Mouse (Mus musculus): ENCODE results near the gene Abhd17a.

Gene Abhd17a

DNA sequence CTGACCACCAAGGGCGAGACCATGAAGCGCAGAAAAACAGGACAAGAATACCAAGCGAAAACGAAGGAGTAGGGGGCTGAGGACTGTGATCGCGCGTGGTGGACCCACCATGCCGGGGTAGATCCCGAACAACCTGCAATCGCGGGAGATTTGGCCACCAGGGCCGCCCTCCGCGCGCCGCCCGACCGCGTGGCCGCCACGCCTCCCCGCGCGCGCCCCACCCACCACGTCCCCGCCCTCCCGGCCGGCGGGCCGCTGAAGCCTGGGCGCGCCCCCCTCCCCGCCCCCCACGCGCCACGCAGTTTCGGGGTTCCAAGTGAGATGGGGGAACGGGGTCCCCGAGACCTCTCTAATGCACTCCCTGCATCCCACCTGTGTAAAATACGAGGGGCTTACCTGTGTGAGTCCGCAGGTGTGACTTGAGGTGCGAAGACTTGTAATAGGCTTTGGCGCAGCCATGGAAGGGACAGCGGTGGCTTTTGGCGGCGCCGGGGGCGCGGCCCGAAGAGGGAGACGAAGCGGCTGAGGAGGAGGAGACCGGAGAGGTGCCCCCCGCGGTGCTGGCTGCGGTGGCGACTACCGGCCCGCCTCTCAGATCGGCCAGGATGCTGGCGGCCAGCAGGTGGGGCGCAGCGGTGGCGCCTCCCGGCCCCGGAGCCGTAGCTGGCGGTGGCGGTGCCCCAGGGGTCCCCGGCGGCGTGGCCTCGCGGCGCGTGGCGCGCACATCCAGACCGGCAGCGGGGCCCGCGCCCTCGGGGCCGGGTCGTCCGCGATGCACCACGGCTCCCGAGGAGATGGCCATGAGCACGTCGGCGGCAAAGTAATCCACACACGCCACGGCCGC is 13.6 kb downstream of the Abhd17a start:
- peak; percentile 51 to 77 for DNase-seq

DNA sequence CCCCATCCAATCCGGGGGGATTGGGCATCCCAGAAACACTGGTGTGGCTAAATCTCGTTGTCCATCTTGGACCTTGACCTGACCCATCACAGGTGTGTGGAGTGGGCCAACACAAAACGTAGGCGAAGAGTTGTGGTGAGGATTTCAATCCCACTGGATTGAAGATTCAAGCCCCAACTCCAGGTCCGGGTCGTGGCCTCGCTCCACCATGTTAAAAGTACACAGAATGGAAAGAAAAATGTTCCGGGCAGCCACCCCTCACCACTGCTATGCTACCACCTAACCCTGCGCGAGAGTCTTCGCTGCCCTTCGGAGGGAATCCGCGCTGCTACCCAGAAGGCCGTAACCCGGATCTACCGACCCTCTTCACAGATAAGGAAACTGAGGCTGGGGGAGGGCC is 14.2 kb downstream of the Abhd17a start:
- no peak for DNase-seq

DNA sequence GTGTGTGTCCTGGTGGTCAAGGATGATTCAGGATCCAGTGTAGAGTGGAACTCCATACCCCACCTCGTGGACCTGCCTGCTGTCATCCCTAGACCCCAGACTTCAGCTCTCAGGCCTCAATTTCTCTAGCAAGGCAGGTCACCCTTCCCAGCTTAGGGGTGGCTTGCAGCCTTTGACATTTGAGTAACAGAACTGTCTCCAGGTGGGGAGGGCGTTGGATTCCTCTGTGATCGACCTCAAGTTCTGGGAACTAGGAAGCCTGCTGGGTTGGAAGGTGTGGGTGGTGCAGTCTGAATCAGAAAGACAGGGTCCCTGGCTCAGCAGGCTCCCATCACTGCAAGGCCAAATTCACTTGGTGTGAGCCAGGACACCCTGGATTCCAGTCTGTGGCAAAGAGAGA is 15.2 kb downstream of the Abhd17a start:
- no peak for DNase-seq

DNA sequence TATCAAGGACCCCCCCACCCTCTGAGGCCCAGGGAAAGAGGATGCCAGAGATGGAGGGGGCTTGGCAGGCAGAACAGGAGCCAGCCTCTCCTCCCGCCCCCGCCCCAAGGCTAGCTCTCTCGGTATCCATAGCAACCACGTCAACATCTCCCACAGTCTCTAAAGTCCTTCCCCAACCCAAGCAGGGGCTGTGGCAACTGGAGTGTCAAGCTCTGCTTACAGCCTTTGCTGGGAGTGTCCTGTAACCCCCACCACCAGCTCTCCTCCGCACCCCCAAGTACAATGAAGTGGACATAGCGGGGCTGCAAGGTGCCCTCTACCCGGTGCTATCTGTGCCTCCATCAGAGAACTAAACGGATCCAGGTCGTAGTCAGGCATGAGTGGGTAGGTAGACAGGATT is 16.2 kb downstream of the Abhd17a start:
- no peak for DNase-seq

DNA sequence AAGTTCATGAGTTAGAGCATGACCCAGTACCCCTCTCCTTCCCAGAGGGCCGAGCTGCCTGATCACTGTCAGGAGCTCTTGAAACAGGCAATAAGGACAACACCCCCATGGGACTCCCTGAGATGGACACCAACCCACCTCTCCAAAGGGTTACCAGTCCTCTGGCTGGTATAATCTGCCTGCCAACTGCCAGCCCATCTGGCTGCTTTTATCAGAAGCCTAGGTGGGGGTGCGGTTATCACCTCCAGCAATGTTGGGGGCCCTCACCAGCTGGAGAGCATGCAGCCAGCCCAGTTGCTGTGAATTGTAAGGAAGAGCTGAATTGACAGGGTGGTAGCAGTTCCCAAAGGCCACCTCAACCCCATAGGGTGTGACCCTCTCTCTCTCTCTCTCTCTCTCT is 17.7 kb downstream of the Abhd17a start:
- no peak for DNase-seq

DNA sequence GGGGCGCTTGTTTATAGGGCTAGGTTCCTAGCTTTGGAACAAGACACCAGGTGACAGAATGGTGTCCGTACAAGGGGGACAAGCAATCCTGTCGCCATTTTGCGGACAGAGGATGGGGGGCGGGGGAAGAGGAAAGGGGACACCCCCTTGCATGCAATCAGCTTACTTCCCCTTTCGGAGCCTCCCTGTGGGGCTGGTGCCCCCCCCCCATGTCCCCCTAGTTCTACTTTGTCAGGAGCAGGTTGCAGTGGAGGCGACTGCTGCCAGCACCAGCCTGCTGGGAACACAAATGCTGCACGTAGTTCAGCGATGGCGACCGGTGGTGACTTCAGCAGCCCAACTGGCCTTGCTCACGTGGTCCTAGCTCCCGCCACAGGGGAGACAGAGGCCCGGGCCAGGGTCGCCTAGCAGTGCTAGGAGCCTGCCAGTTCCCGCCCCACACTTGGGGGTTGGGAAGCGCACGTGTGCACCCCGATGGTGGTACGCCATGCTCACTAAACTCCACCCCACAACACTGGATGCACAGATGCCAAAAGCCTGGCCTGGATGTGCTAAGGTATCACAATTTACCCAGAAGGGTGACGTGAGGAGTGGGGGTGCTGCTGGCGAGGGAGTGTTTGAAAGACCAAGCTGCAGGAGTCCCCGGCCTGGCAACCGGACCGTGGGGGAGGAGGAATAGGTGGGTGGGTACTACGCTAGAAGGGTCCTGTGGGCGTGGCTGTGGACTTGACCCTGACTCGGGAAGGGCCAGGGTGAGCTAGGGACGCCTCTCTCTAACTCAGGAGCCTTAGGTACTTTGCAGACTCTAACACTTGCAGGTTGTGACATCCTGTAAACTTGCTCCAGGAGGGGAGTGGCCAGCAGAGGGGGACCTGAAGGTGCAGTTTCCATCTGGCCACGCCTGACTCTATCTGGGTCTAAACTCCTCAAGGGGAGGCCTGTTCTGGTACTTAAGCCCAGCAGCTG is 19.0 kb downstream of the Abhd17a start:
- no peak for DNase-seq

DNA sequence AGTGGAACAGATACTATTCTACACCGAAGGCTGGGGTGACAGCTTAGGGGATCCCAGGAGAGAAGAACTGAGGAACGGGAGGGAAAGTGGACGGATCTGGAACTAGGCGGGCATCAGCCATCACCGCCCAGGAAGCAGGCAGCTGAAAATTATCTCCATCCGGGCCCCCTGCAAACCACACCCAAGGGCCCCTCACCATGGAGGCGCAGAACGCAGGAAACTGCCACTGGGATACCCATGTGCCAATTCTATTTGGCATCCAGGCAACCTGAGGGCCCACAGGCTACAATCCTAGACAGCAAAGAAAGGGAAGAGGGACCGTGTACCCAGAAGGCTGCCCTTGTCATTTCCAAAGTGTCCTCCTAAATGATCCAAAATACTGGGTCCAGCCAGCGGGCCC is 19.7 kb downstream of the Abhd17a start:
- no peak for DNase-seq

DNA sequence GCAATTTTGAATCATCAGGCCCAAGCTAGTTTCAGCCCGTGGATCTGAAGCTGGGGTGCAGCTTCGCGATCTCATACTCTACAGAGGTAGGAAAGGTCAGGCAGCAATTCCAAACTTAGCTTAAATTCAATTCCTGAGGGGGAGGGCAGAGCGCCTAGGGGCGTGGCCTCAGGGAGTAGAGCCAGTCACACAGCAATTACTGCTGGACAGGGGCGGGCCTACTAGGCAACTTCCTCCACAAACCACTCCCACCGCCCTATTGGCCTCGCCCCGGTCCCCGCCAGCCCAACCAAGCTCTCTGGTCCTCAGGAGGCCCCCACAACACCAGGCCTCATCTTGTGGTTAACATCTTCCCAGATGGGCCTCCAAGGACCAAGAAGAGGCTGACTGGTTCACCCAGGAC is 20.5 kb downstream of the Abhd17a start:
- DNase-seq = peak; percentile 76 to 87

DNA sequence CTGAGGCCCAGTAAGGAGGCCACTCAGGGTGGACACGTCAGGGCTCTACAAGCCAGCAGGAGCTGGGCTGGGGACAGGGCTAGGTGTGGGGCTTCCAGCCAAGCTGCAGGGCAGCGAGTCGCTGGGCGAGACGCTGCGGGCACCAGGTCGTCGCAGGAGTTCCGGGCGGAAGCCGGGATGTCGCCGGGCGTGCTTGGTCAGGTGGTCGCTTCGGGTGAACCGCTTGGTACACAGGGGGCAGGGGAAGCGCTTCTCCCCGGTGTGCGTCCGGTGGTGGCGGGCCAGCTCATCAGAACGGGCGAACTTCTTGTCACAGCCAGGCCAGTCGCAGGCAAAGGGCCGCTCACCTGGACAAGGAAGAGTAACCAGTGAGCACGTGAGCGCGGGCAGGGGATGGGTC is 21.3 kb downstream of the Abhd17a start:
- DNase-seq = no peak

DNA sequence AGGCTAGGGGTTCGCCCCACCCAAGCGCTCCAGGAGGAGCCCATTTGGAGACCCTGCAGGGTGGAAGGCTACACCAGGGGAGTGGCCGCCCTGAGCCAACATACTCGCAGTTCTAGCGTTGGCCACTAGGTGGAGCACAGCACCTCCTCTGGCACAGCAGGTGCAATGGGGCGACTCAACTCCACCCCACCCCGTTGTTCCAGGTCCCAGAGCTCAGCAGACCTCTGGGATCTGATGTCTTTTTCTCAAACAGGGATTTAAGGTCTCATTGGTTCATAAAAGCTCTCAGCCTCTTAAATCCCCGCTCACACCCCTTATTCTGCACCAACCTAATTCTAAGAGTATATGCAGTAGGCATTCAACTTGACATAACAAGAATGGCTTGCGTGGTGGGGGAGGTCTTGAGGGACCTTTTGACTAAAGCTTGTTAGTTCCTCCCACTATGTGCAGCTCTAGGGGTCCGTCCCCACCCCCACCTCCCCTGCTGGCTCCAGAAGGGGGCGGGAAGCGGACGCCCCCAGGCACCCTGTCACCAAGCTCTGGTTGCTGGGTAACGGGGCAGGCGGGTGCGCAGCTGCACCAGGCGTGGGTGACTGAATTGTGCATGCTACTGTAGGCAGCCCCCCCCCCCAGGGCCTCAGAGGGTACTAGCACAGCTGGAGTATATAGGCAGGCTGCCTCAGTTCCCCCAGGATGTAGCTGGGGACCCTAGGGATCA is 23.6 kb downstream of the Abhd17a start:
- DNase-seq = peak; percentile 85 to 93

DNA sequence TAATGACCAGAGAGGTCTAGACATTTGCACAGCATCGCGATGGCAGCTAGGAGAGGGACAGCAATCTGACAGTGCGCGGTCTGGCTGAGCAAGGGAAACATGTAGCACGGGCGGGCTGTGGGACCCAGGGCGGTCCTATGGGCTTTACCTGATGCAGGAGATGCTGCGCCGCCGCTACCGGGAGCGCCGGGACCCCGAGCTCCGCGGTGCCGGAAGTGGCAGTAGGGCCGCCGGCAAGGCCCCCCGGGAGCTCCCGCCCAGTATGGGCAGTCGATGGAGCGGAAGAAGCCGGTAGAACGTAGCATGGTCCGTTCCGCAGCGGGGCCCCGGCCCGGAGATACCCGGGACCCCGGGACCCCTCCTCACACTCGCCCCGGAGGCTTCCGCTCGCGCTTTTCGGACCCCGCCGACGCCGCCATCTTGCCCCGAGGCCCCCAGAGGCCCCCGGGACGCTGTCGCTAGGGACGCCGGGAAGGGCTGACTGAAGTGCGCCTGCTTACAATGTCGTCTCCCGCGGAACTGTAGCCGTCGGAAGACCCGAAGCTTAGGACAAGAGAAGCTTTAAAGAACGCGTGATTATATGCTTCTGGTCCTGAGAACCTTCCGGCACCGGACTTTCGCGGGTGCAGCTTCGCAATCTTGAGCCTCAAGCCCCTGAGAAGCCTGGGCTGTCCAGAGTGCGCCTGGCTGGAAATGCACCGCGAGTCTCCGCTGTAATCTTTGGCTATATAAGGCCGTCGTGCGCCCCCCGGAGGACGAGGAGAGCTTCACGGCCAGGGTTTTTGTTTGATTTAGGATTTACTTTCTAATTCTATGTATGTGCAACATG is 28.8 kb downstream of the Abhd17a start, which contains the start of gene Rexo1:
TSS of gene Rexo1 (minus strand) at position 445 of the 829 bp plus-strand sequence.
- peak; percentile 96 to 97 for DNase-seq

DNA sequence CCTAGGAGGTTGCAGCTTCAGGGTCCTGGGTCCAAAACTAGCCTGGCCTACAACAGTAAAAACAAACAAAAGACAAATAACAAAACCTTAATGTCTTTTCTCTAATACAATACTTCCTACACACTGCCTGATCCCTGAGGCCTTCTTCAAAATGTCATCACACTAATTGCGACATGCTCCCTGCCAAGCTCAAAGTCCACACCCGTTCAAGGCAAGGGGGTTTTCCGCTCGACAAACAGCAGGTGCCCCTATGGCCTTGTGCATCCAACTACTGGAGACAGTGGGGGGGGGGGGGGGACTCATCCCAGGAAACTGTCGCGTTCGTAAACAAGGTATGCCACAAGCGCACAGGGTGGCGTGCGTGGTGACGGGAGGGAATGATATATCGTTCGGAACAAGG is 29.5 kb downstream of the Abhd17a start:
- peak; percentile 37 to 69 for DNase-seq

DNA sequence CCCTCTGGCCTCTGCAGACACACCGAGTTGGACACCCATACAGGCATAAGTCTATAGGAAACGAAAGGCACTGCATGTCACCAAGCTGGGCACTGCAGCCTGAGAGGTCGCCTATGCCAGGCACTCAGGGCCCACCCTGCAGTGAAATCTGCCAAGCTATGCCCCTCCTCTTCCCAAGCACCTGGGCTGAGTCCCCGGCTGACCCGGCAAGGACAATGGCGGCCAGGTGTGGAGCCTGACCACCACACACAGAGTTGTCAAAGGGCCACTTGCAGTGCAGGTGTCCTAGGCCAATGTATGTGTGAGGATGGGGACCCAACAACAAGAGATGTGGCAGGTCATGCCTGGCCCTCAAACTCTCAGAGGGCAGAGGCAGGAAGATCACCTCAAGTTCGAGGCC is 30.7 kb downstream of the Abhd17a start:
- DNase-seq = no peak

DNA sequence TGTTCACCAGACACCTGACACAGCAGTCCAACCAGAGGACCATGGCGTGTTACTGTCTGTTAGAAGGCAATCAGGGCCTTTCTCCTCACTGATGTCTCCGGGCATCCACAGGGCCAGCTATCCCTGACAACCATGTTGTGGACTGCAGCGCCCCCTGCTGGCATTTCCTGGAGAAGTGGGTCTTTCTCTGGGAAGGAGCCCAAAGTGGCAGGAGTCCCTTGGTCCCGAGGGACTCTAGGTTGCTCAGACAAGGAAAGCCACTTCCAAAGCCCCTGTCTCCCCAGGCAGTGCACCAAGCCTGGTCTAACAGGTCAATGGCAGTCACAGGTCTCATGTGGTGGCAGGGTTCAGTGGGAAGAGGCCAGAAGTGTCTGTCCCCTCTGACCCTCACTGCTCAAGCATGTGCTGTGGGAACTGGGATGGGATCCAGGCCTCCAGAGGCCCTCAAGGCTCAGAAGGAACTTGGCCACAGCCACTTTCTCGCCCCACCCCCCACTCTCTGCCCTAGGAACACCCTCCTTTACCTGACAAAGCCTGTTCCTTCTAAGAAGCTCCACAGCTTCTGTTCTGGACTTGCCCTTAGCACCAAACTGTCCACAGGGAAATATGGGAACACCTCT is 32.7 kb downstream of the Abhd17a start:
- peak; percentile 90 to 93 for DNase-seq

DNA sequence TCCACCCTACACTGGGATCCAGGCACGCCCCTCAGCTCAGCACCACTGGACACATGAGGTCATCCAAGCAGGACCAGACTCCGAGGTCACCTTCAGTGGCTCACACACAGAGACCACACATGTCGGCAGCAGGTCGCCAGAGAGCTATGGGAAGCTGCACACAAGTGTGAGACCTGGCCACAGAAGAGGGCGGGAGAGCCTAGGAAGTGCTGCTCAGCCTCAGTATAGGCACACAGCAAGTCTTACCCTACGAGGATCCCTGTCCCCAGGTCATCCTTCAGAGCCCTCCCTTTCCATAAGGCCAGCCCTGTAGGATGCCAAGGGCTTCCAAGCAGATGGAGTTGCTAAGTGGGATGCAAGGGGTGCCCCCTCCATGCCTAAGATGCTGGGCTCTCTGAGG is 36.1 kb downstream of the Abhd17a start:
- DNase-seq = no peak

DNA sequence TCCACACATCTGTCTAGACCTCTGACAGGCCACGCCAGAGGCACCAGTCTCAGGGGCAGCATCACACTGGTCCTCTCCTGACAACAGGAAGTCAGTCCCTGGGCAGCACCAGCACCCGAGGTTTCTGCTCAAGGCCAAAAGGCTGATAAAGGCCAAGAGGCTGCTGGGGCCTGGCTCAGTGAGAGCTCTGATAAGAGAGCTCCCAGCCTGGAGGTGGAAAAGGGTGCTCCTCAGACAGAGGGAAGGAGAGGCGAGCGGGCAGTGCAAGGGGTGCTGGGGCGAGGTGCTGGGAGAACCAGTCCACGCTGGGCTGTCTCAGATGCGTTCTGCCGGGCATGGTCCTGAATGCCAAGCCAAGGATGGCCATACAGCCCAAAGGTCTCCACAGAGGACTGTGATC is 36.6 kb downstream of the Abhd17a start:
- no peak for DNase-seq

DNA sequence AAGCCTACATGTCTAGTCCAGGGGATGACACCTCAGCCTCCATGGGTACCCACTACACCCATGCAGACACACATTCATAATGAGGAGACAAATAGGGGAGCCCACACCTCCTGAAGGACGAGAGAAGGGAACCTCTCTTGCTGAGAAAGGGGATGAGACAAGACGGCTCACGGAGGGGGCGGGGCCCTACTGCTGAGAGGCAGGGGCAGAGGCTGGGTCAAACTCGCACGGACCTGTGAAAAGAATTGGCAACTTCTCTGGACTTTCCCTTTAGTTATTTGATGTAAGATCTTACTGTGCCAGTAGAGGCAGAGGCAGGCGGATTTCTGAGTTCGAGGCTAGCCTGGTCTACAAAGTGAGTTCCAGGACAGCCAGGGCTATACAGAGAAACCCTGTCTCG is 37.8 kb downstream of the Abhd17a start:
- DNase-seq = no peak

DNA sequence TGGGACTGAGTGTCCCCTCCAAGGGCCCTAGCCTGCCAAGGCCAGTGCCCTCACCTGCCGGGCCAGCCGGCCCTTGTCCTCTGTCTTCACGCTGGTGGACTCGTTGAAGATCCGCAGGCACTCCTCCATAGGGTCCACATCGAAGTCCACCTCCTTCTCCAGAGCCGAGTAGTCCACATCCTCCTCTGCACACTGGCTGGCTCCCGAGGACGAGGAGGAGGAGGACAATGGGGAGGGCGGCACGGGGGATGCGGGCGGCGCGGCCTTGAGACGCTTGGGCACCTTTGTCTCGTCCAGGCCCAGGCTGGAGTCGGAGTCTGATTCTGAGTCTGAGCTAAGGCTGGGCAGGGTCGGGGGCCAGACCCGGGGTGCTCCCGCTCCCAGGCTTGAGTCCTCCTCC is 40.9 kb downstream of the Abhd17a start:
- no peak for DNase-seq

DNA sequence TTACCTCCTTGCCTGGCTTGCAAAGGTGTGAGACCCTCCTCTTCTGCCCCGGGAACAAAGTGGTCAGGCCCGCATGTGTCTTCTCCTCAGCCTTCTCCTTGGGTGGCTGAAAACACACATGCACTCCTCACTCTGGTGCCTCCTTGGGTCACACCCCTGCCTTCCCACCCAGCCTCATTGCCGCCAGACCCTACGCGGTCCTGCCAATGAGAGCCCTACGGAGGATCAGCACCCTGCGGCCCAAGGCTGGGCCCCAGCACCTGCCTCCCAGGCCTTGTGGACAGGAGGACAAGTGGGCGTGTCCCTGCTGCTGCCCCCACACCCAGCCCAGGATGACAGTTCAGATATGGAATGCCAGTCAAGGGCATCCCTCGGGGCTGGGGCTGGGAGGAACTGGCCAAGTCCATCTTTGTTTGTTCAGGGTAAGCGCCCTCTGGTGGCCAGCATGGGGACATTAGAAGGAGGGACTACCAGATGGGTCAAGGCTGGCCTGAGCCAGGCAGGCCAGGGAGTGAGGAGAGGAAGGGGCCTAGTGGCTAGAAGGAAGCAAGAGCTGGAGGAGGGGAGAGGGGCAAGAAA is 41.6 kb downstream of the Abhd17a start:
- DNase-seq = peak; percentile 67 to 72

DNA sequence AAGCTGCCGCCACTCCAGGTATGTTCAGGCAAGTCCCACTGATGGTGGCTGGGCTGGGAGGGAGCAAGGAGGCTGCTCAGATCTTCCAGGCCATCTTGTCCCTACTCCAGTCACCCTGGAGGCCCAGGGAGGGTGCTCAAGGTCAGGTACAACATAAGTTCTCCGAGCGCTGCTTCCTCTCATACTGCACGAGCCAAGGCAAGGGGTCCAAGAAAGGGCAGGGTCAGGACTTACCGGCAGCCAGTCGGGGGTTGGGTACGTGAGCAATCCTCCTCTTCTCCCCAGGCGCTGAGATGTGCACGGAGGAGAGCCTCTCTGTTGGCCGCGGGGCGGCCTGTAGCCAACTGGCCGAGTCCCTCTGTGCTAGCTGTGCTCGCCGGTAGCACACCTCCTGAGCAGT is 42.6 kb downstream of the Abhd17a start:
- DNase-seq = no peak

DNA sequence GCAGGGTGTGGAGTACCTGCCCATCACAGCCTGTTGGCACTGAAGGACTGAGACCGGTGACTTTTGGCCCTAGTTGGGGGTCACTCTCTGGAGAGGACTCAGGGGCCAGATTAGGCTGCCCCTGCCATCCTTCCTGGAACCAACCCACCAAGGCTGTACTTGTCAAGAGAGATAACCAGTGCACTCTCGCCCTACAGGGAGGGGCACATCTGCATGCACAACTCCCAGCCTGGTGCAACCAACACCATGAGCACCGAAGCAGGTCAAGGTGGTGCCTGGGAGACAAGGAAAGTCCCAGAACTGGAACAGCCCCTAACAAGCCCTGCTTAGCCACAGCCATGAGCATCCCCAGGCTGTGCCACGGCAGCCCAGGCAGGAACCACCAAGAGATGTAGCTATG is 43.2 kb downstream of the Abhd17a start:
- no peak for DNase-seq
